Mouse (Mus musculus) hindbrain, embryonic 14.5 days (tissue): Measurements from ENCODE around the gene Cbl. TPM values are rescaled to one million over a fixed set of nuclear protein-coding genes. Genes with fewer than 3 reads are reported as not detected.

ENCODE experiments used
- ATAC-seq: fragments of 200-750 bp; cut with Nextera tagmentation; 2 replicates; pipeline ENCODE4 v1.8.0; 2017; ENCODE audit warnings: moderate number of reproducible peaks, mild to moderate bottlenecking, moderate TSS enrichment, moderate library complexity; ENCODE audit not compliant: low FRiP score
- DNase-seq: peaks from one replicate; pipeline ENCODE4 v3.0.0-alpha.2; 2015; ENCODE audit warnings: low spot score
- H3K27ac ChIP-seq: fragments of 300-500 bp; sonication (generic); 2 replicates; pipeline ENCODE4 v1.5.1; 2014; ENCODE audit warnings: mild to moderate bottlenecking, moderate library complexity
- H3K27me3 ChIP-seq: fragments of 300-500 bp; sonication (generic); 2 replicates; pipeline ENCODE4 v1.6.1; 2014; ENCODE audit warnings: mild to moderate bottlenecking, low read length, mixed read lengths; ENCODE audit not compliant: control insufficient read depth, insufficient read depth
- H3K36me3 ChIP-seq: fragments of 300-500 bp; sonication (generic); replicated peaks from 2 replicates; pipeline ENCODE4 v1.6.1; 2014; ENCODE audit not compliant: control insufficient read depth, insufficient read depth
- H3K4me1 ChIP-seq: fragments of 300-500 bp; sonication (generic); replicated peaks from 2 replicates; pipeline ENCODE4 v1.6.1; 2014; ENCODE audit warnings: antibody characterized with exemption, low read length, mixed read lengths; ENCODE audit not compliant: control insufficient read depth, insufficient read depth
- H3K4me2 ChIP-seq: fragments of 300-500 bp; sonication (generic); replicated peaks from 2 replicates; pipeline ENCODE4 v1.6.1; 2014; ENCODE audit warnings: mild to moderate bottlenecking, moderate library complexity
- H3K4me3 ChIP-seq: fragments of 300-500 bp; sonication (generic); replicated peaks from 2 replicates; pipeline ENCODE4 v1.5.1; 2014; ENCODE audit warnings: mild to moderate bottlenecking, low read length
- H3K9ac ChIP-seq: fragments of 300-500 bp; sonication (generic); 2 replicates; pipeline ENCODE4 v1.6.1; 2014
- H3K9me3 ChIP-seq: fragments of 300-500 bp; sonication (generic); 2 replicates; pipeline ENCODE4 v1.6.1; 2016; ENCODE audit warnings: low read length; ENCODE audit not compliant: control insufficient read depth
- WGBS: fragments of 180-500 bp; shearing (Covaris S2); extraction: QIAGEN DNeasy Blood & Tissue Kit; methylation state at CpG from one replicate; pipeline ENCODE4 v1.1.7; 2014; 5-methylcytosine and 5-hydroxymethylcytosine counted together
- polyA plus RNA-seq: library from polyadenylated mRNA; unstranded; fragments of >200 nt; fragmentation: Nextera tagmentation; extraction: Ambion mirVana; gene quantifications from 2 replicates; pipeline ENCODE4 v1.2.1, GENCODE M21; 2014

Gene Cbl
- polyA plus RNA-seq, 1 experiment from 2014 or later, result 22.4 TPM

DNA sequence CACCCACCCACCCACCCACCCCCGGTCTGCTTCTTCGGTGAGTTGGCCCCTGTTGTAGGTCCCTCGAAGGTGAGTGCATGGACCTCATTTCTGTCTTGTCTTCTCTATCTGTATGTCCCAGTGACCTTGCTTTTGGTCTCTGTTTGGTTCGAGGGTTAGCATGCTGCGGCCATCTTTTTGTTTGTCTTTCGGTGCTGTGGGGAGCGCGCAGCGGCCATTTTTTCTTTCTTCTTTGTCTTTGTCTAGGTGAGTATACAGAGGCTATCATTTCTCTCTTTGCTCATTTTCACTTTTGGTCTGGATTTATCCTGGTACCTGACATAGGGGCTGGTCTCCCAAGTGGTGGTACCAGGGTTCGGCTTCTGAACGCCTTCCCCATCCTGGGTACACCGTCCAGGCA lies 55.0 kb downstream of the Cbl start:
- Histone ChIP-seq H3K27ac (no peak overlapping the region), H3K9ac (no peak overlapping the region), H3K36me3 (no peaks in the 10 kb centered on the region), H3K4me1 (no peaks in the 10 kb centered on the region), H3K9me3 (no peaks in the 10 kb centered on the region), H3K27me3 (no peaks in the 10 kb centered on the region), H3K4me2 (no peak overlapping the region), H3K4me3 (no peak overlapping the region)
- 99% methylated on average over 12 of the region's 12 CpGs for WGBS
- DNase-seq (no peak), ATAC-seq (no peak)

DNA sequence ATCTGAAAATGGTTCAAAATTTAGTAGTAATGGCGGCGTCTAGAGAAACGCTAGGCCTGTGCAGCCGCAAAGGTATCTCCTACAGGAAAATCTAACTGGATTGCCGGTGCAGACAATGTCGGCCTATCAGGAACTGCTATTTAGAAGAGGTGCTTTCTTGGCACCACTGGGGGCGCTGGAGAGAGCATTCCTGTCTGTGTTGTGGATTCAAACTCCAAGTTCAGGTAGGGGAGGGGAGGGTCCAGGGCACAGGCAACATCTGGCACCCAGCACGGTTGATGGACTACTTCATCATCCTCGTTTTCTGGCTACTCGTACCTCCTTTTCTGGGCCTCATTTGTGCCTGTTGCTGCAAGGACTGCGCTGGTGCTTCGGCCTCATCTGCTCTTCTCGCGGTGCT lies 55.5 kb downstream of the Cbl start:
- H3K4me3 ChIP-seq, result no peak overlapping the region
- WGBS, result 81% methylated on average over 14 of the region's 14 CpGs
- H3K27me3 ChIP-seq, result no peaks in the 10 kb centered on the region
- no peaks in the 10 kb centered on the region for H3K4me1 ChIP-seq
- no peak for ATAC-seq
- H3K9me3 ChIP-seq, result no peaks in the 10 kb centered on the region
- H3K9ac ChIP-seq, result no peak overlapping the region
- H3K36me3 ChIP-seq, result no peaks in the 10 kb centered on the region
- no peak for DNase-seq
- H3K27ac ChIP-seq, result no peak overlapping the region
- H3K4me2 ChIP-seq, result no peak overlapping the region

DNA sequence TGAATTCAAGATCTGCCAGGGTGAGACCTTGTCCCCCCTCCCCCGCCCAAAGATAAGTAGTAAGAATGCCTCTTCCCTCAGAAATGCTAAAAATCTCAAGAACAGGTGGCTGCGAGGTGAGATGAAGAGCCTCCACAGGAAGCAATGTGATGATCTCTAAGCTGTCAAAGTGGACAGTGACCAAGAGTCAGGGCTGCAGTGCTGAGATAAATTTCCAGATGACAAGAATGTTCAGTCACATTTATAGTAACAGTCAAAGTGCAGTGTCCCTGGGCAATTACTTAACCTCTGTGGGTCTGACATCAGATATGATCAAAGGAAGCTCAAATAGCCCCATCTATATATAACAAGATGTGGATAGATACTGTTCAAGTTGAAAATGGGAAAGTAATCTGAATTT lies 56.4 kb downstream of the Cbl start:
- H3K9me3 ChIP-seq, result no peaks in the 10 kb centered on the region
- no peak overlapping the region for H3K4me2 ChIP-seq
- no peaks in the 10 kb centered on the region for H3K27me3 ChIP-seq
- no peak for DNase-seq
- peaks cover 7% of the 10 kb centered on the region for H3K36me3 ChIP-seq
- WGBS, result 79% methylated on average over 2 of the region's 2 CpGs
- ATAC-seq, result no peak
- no peak overlapping the region for H3K4me3 ChIP-seq
- no peak overlapping the region for H3K9ac ChIP-seq
- no peaks in the 10 kb centered on the region for H3K4me1 ChIP-seq
- H3K27ac ChIP-seq, result no peak overlapping the region

DNA sequence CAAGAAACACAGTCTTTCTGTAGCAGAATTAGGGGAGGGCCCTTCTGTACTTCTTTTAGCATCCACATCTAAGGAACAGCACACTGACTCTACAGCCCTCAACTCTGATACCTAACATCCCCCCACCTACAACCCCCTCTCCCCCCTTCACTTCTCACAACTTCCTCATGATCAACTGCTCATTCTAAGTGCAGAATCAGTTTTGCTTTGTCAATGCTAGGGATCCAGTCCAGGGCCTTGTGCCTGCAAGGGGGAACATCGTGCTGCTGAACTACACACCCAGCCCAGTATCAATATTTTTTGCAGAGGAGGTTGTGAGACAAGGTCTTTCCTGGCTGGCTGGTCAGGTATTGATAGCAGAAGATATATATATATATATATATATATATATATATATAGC lies 57.9 kb downstream of the Cbl start:
- 88% methylated on average over 1 of the region's 1 CpGs for WGBS
- no peak for ATAC-seq

DNA sequence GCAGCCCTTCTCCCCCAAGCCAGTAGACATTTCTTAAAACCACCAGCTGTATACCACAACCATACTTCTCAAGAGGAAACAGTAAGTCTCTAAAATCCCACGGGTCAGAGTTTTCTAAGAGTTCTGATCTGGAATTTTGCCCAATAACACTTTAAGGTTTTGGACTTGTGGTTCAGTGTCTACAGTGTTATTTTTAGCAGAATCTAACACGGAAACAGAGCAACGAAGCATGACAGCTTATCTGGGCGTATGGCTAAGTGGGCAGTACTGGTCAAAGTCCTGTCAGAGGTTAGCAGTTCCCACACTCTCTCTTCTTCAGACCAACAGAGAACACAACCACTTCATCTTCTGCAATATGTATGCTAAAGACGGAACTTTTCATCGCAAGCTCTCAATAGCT lies 58.3 kb downstream of the Cbl start:
- no peaks in the 10 kb centered on the region for H3K4me1 ChIP-seq
- no peaks in the 10 kb centered on the region for H3K9me3 ChIP-seq
- 89% methylated on average over 6 of the region's 6 CpGs for WGBS
- H3K4me3 ChIP-seq, result no peak overlapping the region
- H3K36me3 ChIP-seq, result peaks cover 26% of the 10 kb centered on the region
- ATAC-seq (no peak), DNase-seq (no peak)
- H3K4me2 ChIP-seq, result no peak overlapping the region
- H3K27ac ChIP-seq, result no peak overlapping the region
- no peak overlapping the region for H3K9ac ChIP-seq
- H3K27me3 ChIP-seq, result no peaks in the 10 kb centered on the region

More for the DNA sequence above, 57.9 kb downstream of the Cbl start:
- no peaks in the 10 kb centered on the region for H3K27me3 ChIP-seq
- H3K27ac ChIP-seq, result no peak overlapping the region
- peaks cover 22% of the 10 kb centered on the region for H3K36me3 ChIP-seq
- H3K9ac ChIP-seq, result no peak overlapping the region
- no peak overlapping the region for H3K4me3 ChIP-seq
- DNase-seq, result no peak
- H3K4me1 ChIP-seq, result no peaks in the 10 kb centered on the region
- no peaks in the 10 kb centered on the region for H3K9me3 ChIP-seq
- H3K4me2 ChIP-seq, result no peak overlapping the region

DNA sequence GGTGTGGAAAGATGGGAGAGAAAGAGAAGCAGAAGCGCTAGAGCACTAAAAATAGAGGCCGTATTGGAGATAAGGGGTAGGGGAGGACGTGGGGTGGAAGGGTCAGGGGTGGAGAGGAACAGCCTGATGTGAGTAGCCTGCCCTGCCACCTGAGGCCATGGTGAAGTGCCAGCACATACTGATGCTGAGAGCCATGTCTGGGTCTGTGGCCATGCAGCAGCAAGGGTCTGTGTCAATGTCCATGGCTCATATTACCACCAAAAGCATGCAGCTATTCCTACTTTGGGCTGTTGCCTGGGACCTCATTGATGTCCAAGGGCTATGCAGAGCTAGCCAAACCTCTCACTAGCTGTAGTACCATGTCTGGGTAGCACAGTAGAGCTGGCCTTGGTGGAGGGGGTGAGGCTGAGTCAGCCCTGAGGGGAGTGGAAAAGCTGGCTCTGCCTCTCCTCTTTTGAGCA lies 63.1 kb downstream of the Cbl start:
- Histone ChIP-seq H3K36me3 (peaks cover 60% of the 10 kb centered on the region), H3K4me2 (no peak overlapping the region), H3K9ac (no peak overlapping the region), H3K9me3 (no peaks in the 10 kb centered on the region), H3K27ac (no peak overlapping the region), H3K4me3 (no peak overlapping the region), H3K27me3 (no peaks in the 10 kb centered on the region), H3K4me1 (no peaks in the 10 kb centered on the region)
- 87% methylated on average over 3 of the region's 3 CpGs for WGBS
- DNase-seq, result no peak
- no peak for ATAC-seq

DNA sequence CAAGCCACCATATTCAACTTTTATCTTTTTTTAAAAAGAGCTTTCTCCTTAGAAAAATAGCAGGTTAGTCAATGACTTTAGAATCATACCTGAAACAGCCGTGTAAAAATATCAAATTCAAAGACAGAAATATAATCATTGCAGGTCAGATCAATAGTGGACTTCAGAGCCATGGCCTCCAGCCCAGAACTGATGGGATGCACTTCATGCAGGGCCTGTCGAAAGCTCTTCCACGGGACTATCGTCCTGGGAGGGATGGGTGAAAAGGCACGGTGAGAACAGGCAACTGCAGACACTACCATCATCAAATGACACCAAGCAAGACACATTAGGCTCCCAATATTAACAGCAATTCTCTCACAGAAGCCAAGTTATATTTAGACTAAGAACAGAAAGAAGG lies 64.9 kb downstream of the Cbl start:
- H3K4me1 ChIP-seq, result no peaks in the 10 kb centered on the region
- H3K9me3 ChIP-seq, result no peaks in the 10 kb centered on the region
- no peak for ATAC-seq
- no peak overlapping the region for H3K4me2 ChIP-seq
- no peak overlapping the region for H3K4me3 ChIP-seq
- peaks cover 74% of the 10 kb centered on the region for H3K36me3 ChIP-seq
- H3K9ac ChIP-seq, result no peak overlapping the region
- DNase-seq, result no peak
- no peak overlapping the region for H3K27ac ChIP-seq
- H3K27me3 ChIP-seq, result no peaks in the 10 kb centered on the region
- WGBS, result 91% methylated on average over 5 of the region's 5 CpGs

DNA sequence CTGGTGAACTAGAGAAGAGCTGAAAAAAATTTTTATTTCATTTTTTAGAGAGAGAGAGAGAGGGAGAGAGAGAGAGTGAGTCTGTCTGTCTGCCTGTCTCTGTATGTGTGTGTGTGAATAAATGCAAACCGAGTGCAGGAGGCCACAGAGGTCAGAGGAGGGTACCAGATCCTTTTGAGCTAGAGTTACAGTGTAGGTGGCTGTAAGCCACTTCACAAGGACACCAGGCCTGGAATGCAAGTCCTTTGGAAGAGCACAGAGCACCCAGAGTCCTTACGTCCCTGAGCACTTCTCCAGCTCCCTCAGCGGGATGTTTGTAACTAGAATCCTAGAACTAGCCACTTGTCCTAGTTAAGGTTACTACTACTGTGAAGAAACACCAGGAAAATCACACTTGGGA lies 74.0 kb downstream of the Cbl start:
- ATAC-seq, result no peak
- Histone ChIP-seq H3K9me3 (no peaks in the 10 kb centered on the region), H3K27me3 (no peaks in the 10 kb centered on the region), H3K27ac (no peak overlapping the region), H3K4me1 (no peaks in the 10 kb centered on the region), H3K9ac (no peak overlapping the region), H3K4me3 (no peak overlapping the region), H3K4me2 (no peak overlapping the region), H3K36me3 (peaks cover 85% of the 10 kb centered on the region)
- DNase-seq, result no peak
- WGBS, result 83% methylated on average over 3 of the region's 3 CpGs

DNA sequence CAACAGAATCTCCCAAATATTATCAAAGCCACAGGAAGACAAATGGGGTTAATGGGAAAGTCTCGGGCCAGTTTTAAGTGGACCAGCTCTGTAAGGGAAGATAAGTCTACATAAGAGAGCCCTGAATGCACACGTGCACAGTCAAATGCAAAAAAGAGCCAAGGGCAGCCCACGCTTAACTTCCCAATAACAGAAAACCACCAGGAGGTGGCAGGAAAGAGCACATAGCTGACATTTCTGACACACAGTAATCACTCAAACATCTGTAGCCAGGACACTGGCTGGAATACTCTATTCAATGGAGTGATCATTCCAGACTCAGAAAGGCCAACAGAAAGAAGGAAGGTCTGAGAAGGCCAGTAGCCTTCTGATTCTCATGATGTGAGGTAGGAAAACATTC lies 86.6 kb downstream of the Cbl start:
- Histone ChIP-seq H3K9ac (no peak overlapping the region), H3K27me3 (no peaks in the 10 kb centered on the region), H3K27ac (no peak overlapping the region), H3K4me3 (no peak overlapping the region), H3K4me2 (no peak overlapping the region), H3K4me1 (no peaks in the 10 kb centered on the region), H3K9me3 (no peaks in the 10 kb centered on the region), H3K36me3 (peaks cover 85% of the 10 kb centered on the region)
- 69% methylated on average over 3 of the region's 3 CpGs for WGBS
- ATAC-seq (no peak), DNase-seq (no peak)

DNA sequence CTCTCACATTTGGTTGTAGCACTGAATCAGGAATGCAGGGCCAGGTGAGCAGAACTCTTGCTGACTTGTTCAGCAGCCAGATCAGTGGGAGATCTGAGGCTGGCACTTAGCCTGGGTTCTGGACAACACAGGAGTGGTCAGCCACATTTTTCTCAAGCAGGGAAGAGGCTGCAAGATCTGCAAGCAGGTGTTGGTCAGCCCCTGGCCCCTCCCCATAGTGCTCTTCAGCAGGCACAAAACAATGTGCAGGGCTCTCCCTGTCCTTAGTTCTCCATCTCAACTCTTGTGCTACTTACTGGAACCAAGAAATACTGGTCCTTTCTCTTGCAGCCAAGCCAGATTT lies 89.2 kb downstream of the Cbl start:
- DNase-seq, result no peak
- H3K36me3 ChIP-seq, result peaks cover 67% of the 10 kb centered on the region

More for the DNA sequence above, 89.2 kb downstream of the Cbl start:
- Histone ChIP-seq H3K27me3 (no peaks in the 10 kb centered on the region), H3K4me2 (no peak overlapping the region), H3K4me3 (no peak overlapping the region), H3K27ac (no peak overlapping the region), H3K9me3 (no peaks in the 10 kb centered on the region), H3K4me1 (no peaks in the 10 kb centered on the region), H3K9ac (no peak overlapping the region)
- no peak for ATAC-seq
